Mouse (Mus musculus) embryonic fibroblast, embryonic 13.5 days (primary cell): ENCODE results near the gene Atf6b. TPM values are rescaled to one million over a fixed set of nuclear protein-coding genes. Genes with fewer than 3 reads are reported as not detected.
A peak's percentile ranks its signal among the peaks of the same experiment; 100 is the strongest.

Experiments used
- H3K27ac ChIP-seq: 2 replicates; pipeline ENCODE4 v1.5.1; 2012; ENCODE audit warnings: low read length, control low read depth, inconsistent platforms; ENCODE audit not compliant: insufficient read depth
- H3K4me1 ChIP-seq: 2 replicates; pipeline ENCODE4 v1.6.1; 2011; ENCODE audit warnings: low read length; ENCODE audit not compliant: control insufficient read depth, insufficient read depth
- H3K4me3 ChIP-seq: 2 replicates; pipeline ENCODE4 v1.5.1; 2011; ENCODE audit warnings: mild to moderate bottlenecking, control low read depth, low read length; ENCODE audit not compliant: insufficient read depth
- CTCF ChIP-seq: IDR thresholded peaks from 2 replicates; pipeline ENCODE4 v1.5.1; 2011; ENCODE audit warnings: mild to moderate bottlenecking, control low read depth, low read length, moderate library complexity, borderline replicate concordance; ENCODE audit not compliant: insufficient read depth
- POLR2A ChIP-seq: IDR thresholded peaks from 2 replicates; pipeline ENCODE4 v1.6.1; 2011; ENCODE audit warnings: low read depth, mild to moderate bottlenecking, control low read depth, low read length, moderate library complexity
- polyA plus RNA-seq: library from polyadenylated mRNA; stranded (reverse); fragments of >200 nt; gene quantifications from 2 replicates; pipeline ENCODE4 v1.2.4, GENCODE M21; 2011; ENCODE audit warnings: low read depth; ENCODE audit not compliant: missing spikeins, insufficient read length

The Atf6b gene
- polyA plus RNA-seq, 1 experiment, result 83.8 TPM

- no peak overlapping the region for H3K27ac ChIP-seq
- TF ChIP-seq CTCF, result no peak
- TF ChIP-seq POLR2A, result no peak
- H3K4me3 ChIP-seq, result no peak overlapping the region
- peaks cover 3% of the 10 kb centered on the region; the same call in 1 of the 2 replicates for H3K4me1 ChIP-seq
These were observed 6.9 kb downstream of the Atf6b start for GRCm38 (mm10) chr17:34653746-34654285.

GRCm38 (mm10) chr17:34654392-34654791, 7.4 kb downstream of the Atf6b start:
- no peak overlapping the region for H3K4me3 ChIP-seq
- TF ChIP-seq CTCF (no peak), POLR2A (no peak)
- no peak overlapping the region for H3K27ac ChIP-seq
- peaks cover 3% of the 10 kb centered on the region; the same call in 1 of the 2 replicates for H3K4me1 ChIP-seq

- TF ChIP-seq POLR2A (no peak), CTCF (no peak)
- peak overlapping the region; percentile 6; the same call in 1 of the 2 replicates for H3K27ac ChIP-seq
- no peak overlapping the region for H3K4me3 ChIP-seq
- peaks cover 3% of the 10 kb centered on the region; the same call in 1 of the 2 replicates for H3K4me1 ChIP-seq
These were observed 8.2 kb downstream of the Atf6b start for GRCm38 (mm10) chr17:34655160-34655559.

GRCm38 (mm10) chr17:34655581-34655991, 8.6 kb downstream of the Atf6b start:
- H3K27ac ChIP-seq, result peak overlapping the region; percentile 6; the same call in 1 of the 2 replicates
- H3K4me1 ChIP-seq, result peaks cover 3% of the 10 kb centered on the region; the same call in 1 of the 2 replicates
- TF ChIP-seq POLR2A (no peak), CTCF (no peak; the same call in 1 of the 2 replicates)
- H3K4me3 ChIP-seq, result no peak overlapping the region

GRCm38 (mm10) chr17:34656666-34657065, 9.7 kb downstream of the Atf6b start:
- TF ChIP-seq POLR2A, result no peak
- no peak for TF ChIP-seq CTCF
- Histone ChIP-seq H3K4me1 (peaks cover 3% of the 10 kb centered on the region; the same call in 1 of the 2 replicates), H3K4me3 (no peak overlapping the region), H3K27ac (no peak overlapping the region)

GRCm38 (mm10) chr17:34657271-34657670, 10.3 kb downstream of the Atf6b start:
- Histone ChIP-seq H3K4me1 (peaks cover 3% of the 10 kb centered on the region; the same call in 1 of the 2 replicates), H3K4me3 (no peak overlapping the region), H3K27ac (no peak overlapping the region)
- TF ChIP-seq POLR2A, result no peak

GRCm38 (mm10) chr17:34658145-34658544, 11.2 kb downstream of the Atf6b start:
- TF ChIP-seq CTCF, result no peak
- no peak for TF ChIP-seq POLR2A
- Histone ChIP-seq H3K4me1 (peaks cover 3% of the 10 kb centered on the region; the same call in 1 of the 2 replicates), H3K4me3 (no peak overlapping the region), H3K27ac (no peak overlapping the region)

- Histone ChIP-seq H3K4me1 (peaks cover 3% of the 10 kb centered on the region; the same call in 1 of the 2 replicates), H3K4me3 (no peak overlapping the region), H3K27ac (no peak overlapping the region)
- TF ChIP-seq POLR2A (no peak), CTCF (no peak)
These were observed 11.6 kb downstream of the Atf6b start for GRCm38 (mm10) chr17:34658591-34658990.

- Histone ChIP-seq H3K27ac (no peak overlapping the region), H3K4me1 (peaks cover 3% of the 10 kb centered on the region; the same call in 1 of the 2 replicates), H3K4me3 (no peak overlapping the region)
- TF ChIP-seq POLR2A (no peak), CTCF (no peak)
These were observed 12.4 kb downstream of the Atf6b start for GRCm38 (mm10) chr17:34659181-34659896.

- TF ChIP-seq CTCF (no peak), POLR2A (no peak)
- Histone ChIP-seq H3K4me1 (peaks cover 3% of the 10 kb centered on the region; the same call in 1 of the 2 replicates), H3K4me3 (no peak overlapping the region), H3K27ac (no peak overlapping the region)
These were observed 12.9 kb downstream of the Atf6b start for GRCm38 (mm10) chr17:34659897-34660214.
